Mouse (Mus musculus) myocyte (in vitro differentiated cells): Measurements from ENCODE around the gene Tex14.

Source experiments
- CEBPB ChIP-seq: IDR thresholded peaks from 2 replicates; pipeline ENCODE4 v1.6.1; 2011; ENCODE audit warnings: mild to moderate bottlenecking, moderate library complexity; ENCODE audit not compliant: poor library complexity, insufficient read depth, severe bottlenecking
- E2F4 ChIP-seq: IDR thresholded peaks from one replicate; pipeline ENCODE4 v1.6.1; 2011; ENCODE audit warnings: mild to moderate bottlenecking, control low read depth, moderate library complexity; ENCODE audit not compliant: insufficient read depth
- MYOD1 ChIP-seq, 3 experiments: IDR thresholded peaks; one replicate each; pipeline ENCODE4 v1.6.1; 2011; ENCODE audit warnings: control low read depth in 2 of 3, low read depth in 2 of 3, mild to moderate bottlenecking in 2 of 3, moderate library complexity in 1 of 3; ENCODE audit not compliant: insufficient read length in 2 of 3, control insufficient read depth in 1 of 3
- POLR2A ChIP-seq: IDR thresholded peaks from one replicate; pipeline ENCODE4 v1.6.1; 2011; ENCODE audit warnings: low read depth, mild to moderate bottlenecking, control low read depth, moderate library complexity; ENCODE audit not compliant: insufficient read length
- POLR2AphosphoS2 ChIP-seq: IDR thresholded peaks from one replicate; pipeline ENCODE4 v1.6.1; 2011; ENCODE audit warnings: low read depth, control low read depth; ENCODE audit not compliant: insufficient read length
- USF1 ChIP-seq: IDR thresholded peaks from one replicate; pipeline ENCODE4 v1.6.1; 2011; ENCODE audit warnings: low read depth, mild to moderate bottlenecking, control low read depth, moderate library complexity

DNA sequence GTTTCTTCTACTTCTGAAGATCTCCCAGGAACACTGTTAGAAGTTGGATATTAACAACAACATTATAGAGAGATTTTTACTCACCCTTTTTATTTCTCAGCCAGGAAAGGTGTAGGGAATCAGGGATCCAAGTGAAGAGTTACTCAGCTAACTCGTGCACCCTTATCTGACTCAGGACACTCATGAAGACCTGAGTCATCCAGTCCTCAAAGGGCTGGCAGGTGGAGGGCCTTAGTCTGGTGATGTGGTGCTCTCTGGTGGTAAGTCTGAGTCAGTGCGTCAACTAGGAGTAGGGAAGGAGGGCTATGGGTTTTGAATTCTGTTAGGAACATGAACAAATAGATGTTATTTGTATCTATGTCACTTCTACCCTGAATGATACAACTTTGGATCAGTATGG is 114.4 kb downstream of the Tex14 start:
- TF ChIP-seq POLR2A (no peak), POLR2AphosphoS2 (no peak), MYOD1 (IDR thresholded peaks at IDR 0.05; ENCODE audit: control insufficient read depth in 1 of 3, insufficient read length in 2 of 3, low read depth in 2 of 3) (peak in 1 of 3 experiments; percentile 38), E2F4 (no peak), USF1 (no peak), CEBPB (no peak)
